Mouse (Mus musculus) ES-Bruce4 (cell line): ENCODE data around the gene Rpl9-ps6.

ENCODE experiments used
- CTCF ChIP-seq: IDR thresholded peaks from one replicate; pipeline ENCODE4 v1.8.1; 2011; ENCODE audit warnings: low read depth, low read length
- EP300 ChIP-seq: IDR thresholded peaks from 2 replicates; pipeline ENCODE4 v1.6.1; 2011; ENCODE audit warnings: low read depth, low read length; ENCODE audit not compliant: insufficient read depth
- POLR2A ChIP-seq: IDR thresholded peaks from one replicate; pipeline ENCODE4 v1.8.1; 2011; ENCODE audit warnings: low read length; ENCODE audit not compliant: insufficient read depth

- TF ChIP-seq POLR2A: no peak
- TF ChIP-seq CTCF: no peak
- no peak for TF ChIP-seq EP300
These were observed 27.1 kb upstream of the Rpl9-ps6 start for GRCm38 (mm10) chr19:32493471-32493870.
